Mouse (Mus musculus) stomach, postnatal 0 days (tissue): ENCODE measurements around the gene Unc45a.

Experiments
- CTCF ChIP-seq: IDR thresholded peaks from 2 replicates; pipeline ENCODE4 v1.5.1; 2016; ENCODE audit warnings: antibody characterized with exemption, low read depth, mild to moderate bottlenecking, moderate library complexity
- EP300 ChIP-seq: optimal IDR thresholded peaks from 2 replicates; pipeline ENCODE3; 2016; ENCODE audit warnings: antibody characterized with exemption

GRCm38 (mm10) chr7:80346830-80347229 lies 6.0 kb upstream of the Unc45a start:
- no peak for TF ChIP-seq CTCF
- TF ChIP-seq EP300 = no peak
